Mouse (Mus musculus) G1E (cell line): ENCODE measurements at regions not wholly inside any gene's neighbourhood (a gene's known extent, or its start where the extent isn't known, plus 50 kb on each side); places are given as distances from the start of the nearest gene placed in this dataset.
A peak's percentile ranks its signal among the peaks of the same experiment; 100 is the strongest.

Experiments used
- ATAC-seq: 2 replicates; pipeline ENCODE4 v1.8.0; 2016; ENCODE audit warnings: mild to moderate bottlenecking; ENCODE audit not compliant: insufficient number of reproducible peaks, poor library complexity, low FRiP score, severe bottlenecking; ENCODE audit errors: extremely low read depth
- DNase-seq: peaks from one replicate; pipeline ENCODE4 v3.0.0; 2012; ENCODE audit warnings: low spot score
- H3K27me3 ChIP-seq: 2 replicates; pipeline ENCODE4 v1.6.1; 2012; ENCODE audit warnings: mild to moderate bottlenecking, low read length, inconsistent platforms; ENCODE audit not compliant: insufficient read depth
- H3K36me3 ChIP-seq: replicated peaks from 2 replicates; pipeline ENCODE3; 2012; ENCODE audit warnings: mild to moderate bottlenecking, inconsistent platforms
- H3K4me1 ChIP-seq: 2 replicates; pipeline ENCODE4 v1.6.1; 2012; ENCODE audit warnings: low read depth, low read length, inconsistent platforms, mixed read lengths; ENCODE audit not compliant: insufficient read depth
- H3K4me3 ChIP-seq: 2 replicates; pipeline ENCODE4 v1.5.1; 2012; ENCODE audit warnings: low read depth, mild to moderate bottlenecking, inconsistent platforms, low read length, moderate library complexity, mixed read lengths
- H3K9me3 ChIP-seq: replicated peaks from 2 replicates; pipeline ENCODE4 v1.6.1; 2012; ENCODE audit warnings: inconsistent platforms
- CTCF ChIP-seq: IDR thresholded peaks from 2 replicates; pipeline ENCODE4 v1.5.1; 2012; ENCODE audit warnings: low read depth, low read length, inconsistent platforms, mixed read lengths
- GATA1 ChIP-seq: IDR thresholded peaks from 2 replicates; pipeline ENCODE4 v1.6.1; 2012; ENCODE audit warnings: borderline replicate concordance, low read length, inconsistent platforms, mixed read lengths
- GATA2 ChIP-seq: IDR thresholded peaks from 2 replicates; pipeline ENCODE4 v1.6.1; 2012; ENCODE audit warnings: low read depth, low read length, inconsistent platforms, borderline replicate concordance
- POLR2AphosphoS5 ChIP-seq: IDR thresholded peaks from 2 replicates; pipeline ENCODE4 v1.6.1; 2012; ENCODE audit warnings: low read depth, low read length, inconsistent platforms; ENCODE audit not compliant: insufficient replicate concordance
- TAL1 ChIP-seq: conservative IDR thresholded peaks from 2 replicates; pipeline ENCODE4 v1.6.1; 2012; ENCODE audit warnings: low read depth, low read length, inconsistent platforms, mixed read lengths

- H3K36me3 ChIP-seq = no peaks in the 10 kb centered on the region
- ATAC-seq (no peak), DNase-seq (no peak)
- H3K27me3 ChIP-seq = peaks cover 4% of the 10 kb centered on the region; the same call in 1 of the 2 replicates
- H3K9me3 ChIP-seq = no peaks in the 10 kb centered on the region
- peaks cover 35% of the 10 kb centered on the region for H3K4me1 ChIP-seq
- H3K4me3 ChIP-seq = no peak overlapping the region
- TF ChIP-seq GATA1 (no peak), GATA2 (no peak), CTCF (no peak), POLR2AphosphoS5 (no peak), TAL1 (no peak)
Observed at GRCm38 (mm10) chr11:64752816-64753215, 226.0 kb upstream of the Elac2 start.

- Histone ChIP-seq H3K36me3 (no peaks in the 10 kb centered on the region), H3K4me1 (peaks cover 35% of the 10 kb centered on the region), H3K4me3 (no peak overlapping the region), H3K9me3 (no peaks in the 10 kb centered on the region), H3K27me3 (peaks cover 4% of the 10 kb centered on the region; the same call in 1 of the 2 replicates)
- no peak for DNase-seq
- no peak for ATAC-seq
- TF ChIP-seq POLR2AphosphoS5 = no peak
- no peak for TF ChIP-seq CTCF
- no peak for TF ChIP-seq TAL1
- TF ChIP-seq GATA2 = no peak
- no peak for TF ChIP-seq GATA1
Observed at GRCm38 (mm10) chr11:64754076-64754475, 224.8 kb upstream of the Elac2 start.

- Histone ChIP-seq H3K4me1 (peaks cover 30% of the 10 kb centered on the region), H3K36me3 (no peaks in the 10 kb centered on the region), H3K4me3 (no peak overlapping the region), H3K27me3 (no peaks in the 10 kb centered on the region; the same call in 1 of the 2 replicates), H3K9me3 (no peaks in the 10 kb centered on the region)
- no peak for DNase-seq
- ATAC-seq = peak; percentile 45; the same call in 1 of the 2 replicates
- no peak for TF ChIP-seq TAL1
- TF ChIP-seq GATA2 = no peak
- no peak for TF ChIP-seq GATA1
- peak; percentile 28; the same call in 1 of the 2 replicates for TF ChIP-seq CTCF
- no peak for TF ChIP-seq POLR2AphosphoS5
Observed at GRCm38 (mm10) chr11:64755563-64755962, 223.3 kb upstream of the Elac2 start.

GRCm38 (mm10) chr11:64760626-64761025, 218.2 kb upstream of the Elac2 start:
- Histone ChIP-seq H3K36me3 (no peaks in the 10 kb centered on the region), H3K4me3 (no peak overlapping the region), H3K9me3 (no peaks in the 10 kb centered on the region), H3K4me1 (peaks cover 16% of the 10 kb centered on the region), H3K27me3 (peaks cover 5% of the 10 kb centered on the region)
- no peak for DNase-seq
- ATAC-seq = no peak
- TF ChIP-seq TAL1 = no peak
- no peak for TF ChIP-seq CTCF
- no peak for TF ChIP-seq POLR2AphosphoS5
- TF ChIP-seq GATA1 = no peak
- no peak for TF ChIP-seq GATA2

- Histone ChIP-seq H3K27me3 (peaks cover 5% of the 10 kb centered on the region), H3K36me3 (no peaks in the 10 kb centered on the region), H3K4me3 (no peak overlapping the region), H3K4me1 (peaks cover 9% of the 10 kb centered on the region), H3K9me3 (no peaks in the 10 kb centered on the region)
- TF ChIP-seq CTCF (no peak), GATA1 (no peak), TAL1 (no peak), POLR2AphosphoS5 (no peak), GATA2 (no peak)
- ATAC-seq (no peak), DNase-seq (no peak)
Observed at GRCm38 (mm10) chr11:64762755-64763154, 216.1 kb upstream of the Elac2 start.

DNA sequence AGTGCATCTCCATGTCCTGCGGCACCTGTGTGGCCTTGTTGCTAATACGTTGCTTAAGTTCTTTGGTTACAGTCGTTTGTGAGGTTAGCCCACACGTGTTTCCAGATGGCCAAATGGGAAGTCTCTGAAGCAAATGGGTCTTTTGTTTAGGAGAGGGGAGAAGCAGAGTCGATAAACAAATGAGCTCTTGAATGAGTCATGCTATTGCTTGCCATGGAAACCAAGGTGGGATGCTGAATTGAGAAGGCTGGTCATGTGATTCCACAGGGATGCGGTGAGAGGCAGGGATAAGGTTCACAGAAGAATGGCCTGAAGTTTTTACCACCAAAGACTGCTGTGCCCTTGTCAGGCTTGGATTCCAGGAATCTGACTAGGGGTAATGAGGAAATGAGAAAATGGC, 214.8 kb upstream of the Elac2 start:
- peaks cover 5% of the 10 kb centered on the region for H3K27me3 ChIP-seq
- H3K9me3 ChIP-seq = no peaks in the 10 kb centered on the region
- no peak overlapping the region for H3K4me3 ChIP-seq
- no peak for TF ChIP-seq CTCF
- TF ChIP-seq POLR2AphosphoS5 = no peak
- no peak for TF ChIP-seq TAL1
- TF ChIP-seq GATA1 = no peak
- no peak for TF ChIP-seq GATA2
- ATAC-seq (no peak), DNase-seq (no peak)
- no peaks in the 10 kb centered on the region for H3K36me3 ChIP-seq
- H3K4me1 ChIP-seq = peaks cover 9% of the 10 kb centered on the region
